ENCODE assay signal across 23 mouse cellular contexts in the genomic region with DNA sequence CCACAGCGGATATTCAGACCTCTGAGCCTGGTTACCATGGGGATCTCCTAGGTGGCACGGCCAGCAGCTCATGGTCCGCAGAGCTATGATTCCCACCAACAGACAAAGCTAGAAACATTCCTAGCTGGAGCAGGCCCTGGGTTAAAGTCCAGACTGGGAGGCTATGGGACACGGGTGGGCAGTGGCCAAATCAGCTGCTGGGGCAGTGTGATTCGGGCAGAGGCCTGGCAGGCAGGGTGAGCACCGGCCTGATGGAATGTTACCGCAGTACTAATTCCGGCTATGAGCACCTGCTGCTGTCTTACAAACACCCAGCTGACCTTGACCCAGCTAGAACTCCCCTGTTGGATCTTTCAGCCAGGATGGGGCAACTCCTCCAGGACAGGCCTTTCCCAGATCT. TPM values are rescaled to one million over a fixed set of nuclear protein-coding genes. Genes with fewer than 3 reads are reported as not detected.
A peak's percentile ranks its signal among the peaks of the same experiment; 100 is the strongest.
DNase-seq lines count a peak whose midpoint lies in the region; TF ChIP-seq lines count a peak whose summit lies in the region.
"Had no signal": no experiment of that assay in that cellular context is flagged by ENCODE, and none has a peak within 500 bp of the region (broad histone marks: within the 10 kb centered on the region; RNA-seq: fewer than 3 reads in every experiment).

No protein-coding gene starts in this region.

- TF ChIP-seq CTCF in testis, adult 2 months (IDR thresholded peaks at IDR 0.05; ENCODE audit: control insufficient read depth, insufficient read depth, insufficient replicate concordance, low read depth, low read length), result 0 out of 2 replicates have a peak, but pooled peaks have one; percentile 6

- H3K36me3 ChIP-seq in testis, adult 2 months (ENCODE audit: control insufficient read depth, insufficient read depth, low read length), result no peaks in the 10 kb centered on the region
- H3K36me3 ChIP-seq: hindbrain, embryonic 13.5 days; limb, embryonic 10.5 days; lung, embryonic 15.5 days; midbrain, embryonic 13.5 days; neural tube, embryonic 12.5 days had no signal

- no peaks in the 10 kb centered on the region for H3K27me3 ChIP-seq in testis, adult 2 months (ENCODE audit: control insufficient read depth, insufficient read depth, low read length)
- H3K27me3 ChIP-seq: hindbrain, embryonic 13.5 days; liver, embryonic 15.5 days; lung, embryonic 15.5 days; midbrain, embryonic 13.5 days; neural tube, embryonic 12.5 days had no signal

- intact Hi-C loops in heart, postnatal 10 days (cut with DNase I), result no loop called here
- intact Hi-C loops in heart, postnatal 25 days (cut with DNase I), result no loop called here

- no peak overlapping the region for H3K4me3 ChIP-seq in testis, adult 2 months (ENCODE audit: control insufficient read depth, low read depth, low read length)
- H3K4me3 ChIP-seq: hindbrain, embryonic 13.5 days; limb, embryonic 10.5 days; liver, embryonic 15.5 days; lung, embryonic 15.5 days; megakaryocyte, embryonic 14.5 days; midbrain, embryonic 13.5 days; neural tube, embryonic 12.5 days had no signal

- no peak for TF ChIP-seq POLR2A in testis, adult 2 months (IDR thresholded peaks at IDR 0.05; ENCODE audit: control insufficient read depth, low read depth, low read length)

- H3K27ac ChIP-seq in testis, adult 2 months (ENCODE audit: control insufficient read depth, insufficient read depth, low read depth, low read length), result no peak overlapping the region
- H3K27ac ChIP-seq: hindbrain, embryonic 13.5 days; limb, embryonic 10.5 days; liver, embryonic 15.5 days; lung, embryonic 15.5 days; midbrain, embryonic 13.5 days; neural tube, embryonic 12.5 days had no signal

- DNase-seq in gastrocnemius, adult 18-20 months (ENCODE audit: low spot score), result peak; percentile 60
- no peak for DNase-seq in gastrocnemius, postnatal 4 days (ENCODE audit: low spot score in 2 of 2)
- peak; percentile 62 to 71 for DNase-seq in heart, postnatal 10 days
- DNase-seq in heart, postnatal 25 days (ENCODE audit: low spot score), result no peak
- no peak for DNase-seq in testis, postnatal 10 days (ENCODE audit: low spot score)
- no peak for DNase-seq in left cerebral cortex, adult 11 months (ENCODE audit: low spot score)
- DNase-seq in ovary, postnatal 14 days (ENCODE audit: low spot score), result no peak
- DNase-seq: adrenal gland, postnatal 10 days; cerebellum, adult 18-20 months; layer of hippocampus, adult 9-11 months; liver; lung, postnatal 36 days; retina, postnatal 1 day; right cerebral cortex, postnatal 25 days; thymus, postnatal 25 days had no signal

- H3K4me1 ChIP-seq in testis, adult 2 months (ENCODE audit: control insufficient read depth, insufficient read depth, low read length), result peaks cover 9% of the 10 kb centered on the region
- H3K4me1 ChIP-seq: hindbrain, embryonic 13.5 days; limb, embryonic 10.5 days; lung, embryonic 15.5 days; midbrain, embryonic 13.5 days; neural tube, embryonic 12.5 days had no signal

RNA-seq across cellular contexts. Expression of a gene that starts 13.8 kb away (rescaled TPM):
- 10 to 100 TPM; 29.7 to 33.3 TPM for total RNA-seq in gastrocnemius, adult 18-20 months (2021)
- 10 to 100 TPM; 51.2 to 65.1 TPM for total RNA-seq in gastrocnemius, postnatal 4 days (2021)
- total RNA-seq in heart, postnatal 10 days (2021), result 10 to 100 TPM; 60.5 to 70.1 TPM
- total RNA-seq in heart, postnatal 25 days (2021), result 10 to 100 TPM; 39.3 to 54.1 TPM
- polyA plus RNA-seq in testis, adult 2 months (2012; rRNA removed), result 4.8 and 5.4 TPM in 2 replicates

RNA-seq across cellular contexts. Expression of a gene that starts 23.1 kb away (rescaled TPM):
- 100 to 1,000 TPM; 379 to 395 TPM for total RNA-seq in gastrocnemius, adult 18-20 months (2021)
- 100 to 1,000 TPM; 149 to 154 TPM for total RNA-seq in gastrocnemius, postnatal 4 days (2021)
- total RNA-seq in heart, postnatal 10 days (2021), result 10 to 100 TPM; 77.2 to 85.4 TPM
- total RNA-seq in heart, postnatal 25 days (2021), result 100 to 1,000 TPM; 101 to 111 TPM
- polyA plus RNA-seq in testis, adult 2 months (2012; rRNA removed), result 0.49 and 0.54 TPM in 2 replicates

RNA-seq across cellular contexts. Expression of a gene that starts 40.1 kb away (rescaled TPM):
- 10 to 100 TPM; 21.4 to 27.4 TPM for total RNA-seq in gastrocnemius, adult 18-20 months (2021)
- total RNA-seq in gastrocnemius, postnatal 4 days (2021), result 10 to 100 TPM; 78.7 to 79.0 TPM
- 10 to 100 TPM; 70.8 to 74.4 TPM for total RNA-seq in heart, postnatal 10 days (2021)
- 10 to 100 TPM; 44.6 to 44.9 TPM for total RNA-seq in heart, postnatal 25 days (2021)
- 25.5 and 30.3 TPM in 2 replicates for polyA plus RNA-seq in testis, adult 2 months (2012; rRNA removed)

Comparison
In these comparisons a context has a peak if more than half of its experiments do, and no peak if none do; other contexts are left out.
1. DNase-seq: peak in gastrocnemius, adult 18-20 months (single experiment) and heart, postnatal 10 days (2 of 2); none in gastrocnemius, postnatal 4 days (0 of 2), heart, postnatal 25 days (single experiment), testis, postnatal 10 days (single experiment), left cerebral cortex, adult 11 months (single experiment) and ovary, postnatal 14 days (single experiment).